In the genomic region with DNA sequence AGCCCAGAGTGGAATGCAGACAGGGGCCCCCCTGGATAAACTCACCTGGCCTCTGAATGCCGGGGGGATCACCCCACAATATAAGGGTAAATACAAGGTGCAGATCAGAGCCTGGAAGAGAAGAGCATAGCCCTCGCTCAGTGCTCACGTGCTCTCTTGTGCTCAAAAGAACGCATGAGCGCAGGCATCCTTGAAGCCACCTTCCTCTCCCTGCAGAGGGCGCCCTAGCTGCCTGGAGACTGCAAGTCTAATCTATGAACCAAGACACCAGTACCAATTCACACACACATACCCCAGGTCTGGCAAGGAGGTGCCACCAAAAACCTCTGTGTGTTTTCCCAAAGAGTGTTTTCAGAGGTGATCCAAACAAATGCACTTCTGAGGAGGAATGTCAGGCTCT, we compare ENCODE assay signal across 10 mouse cellular contexts. TPM values are rescaled to one million over a fixed set of nuclear protein-coding genes. Genes with fewer than 3 reads are reported as not detected.
DNase-seq lines count a peak whose midpoint lies in the region; ATAC-seq lines count a peak whose summit lies in the region.
"Had no signal": no experiment of that assay in that cellular context is flagged by ENCODE, and none has a peak within 500 bp of the region (broad histone marks: within the 10 kb centered on the region; RNA-seq: fewer than 3 reads in every experiment).

No protein-coding gene starts in this region.

- no peak overlapping the region for H3K4me3 ChIP-seq in neural tube, embryonic 15.5 days (replicated peaks)
- H3K4me3 ChIP-seq in neural tube, embryonic 11.5 days (ENCODE audit: low read depth, low read length) = no peak overlapping the region

- DNase-seq in gastrocnemius, postnatal 10 days = peak; percentile 22
- DNase-seq in gastrocnemius, postnatal 4 days (ENCODE audit: low spot score in 2 of 2) = no peak
- peak; percentile 32 for DNase-seq in neural tube, embryonic 10.5 days (ENCODE audit: extremely low spot score, low spot score)
- peak; percentile 48 to 71 for DNase-seq in cerebellum, postnatal 25 days
- DNase-seq in neural tube, embryonic 11.5 days (ENCODE audit: low spot score) = peak; percentile 64
- DNase-seq in left cerebral cortex, adult 18-20 months (ENCODE audit: low spot score in 2 of 2) = no peak
- no peak for DNase-seq in thymus, postnatal 10 days (ENCODE audit: low spot score in 2 of 2)

- no peak overlapping the region for H3K4me2 ChIP-seq in neural tube, embryonic 15.5 days
- H3K4me2 ChIP-seq in neural tube, embryonic 11.5 days (ENCODE audit: low read depth) = no peak overlapping the region

- no peak for ATAC-seq in neural tube, embryonic 15.5 days (ENCODE audit: low FRiP score)
- no peak for ATAC-seq in neural tube, embryonic 11.5 days (ENCODE audit: insufficient read depth, low FRiP score, low TSS enrichment)

- no peaks in the 10 kb centered on the region for H3K4me1 ChIP-seq in neural tube, embryonic 15.5 days
- no peaks in the 10 kb centered on the region for H3K4me1 ChIP-seq in neural tube, embryonic 11.5 days (ENCODE audit: control insufficient read depth, insufficient read depth, low read length)

- no peaks in the 10 kb centered on the region for H3K36me3 ChIP-seq in neural tube, embryonic 15.5 days
- H3K36me3 ChIP-seq in neural tube, embryonic 11.5 days (ENCODE audit: control insufficient read depth, insufficient read depth, low read length) = no peaks in the 10 kb centered on the region

- WGBS in neural tube, embryonic 15.5 days = 24% methylated on average over 6 of the region's 6 CpGs
- 26% methylated on average over 6 of the region's 6 CpGs for WGBS in neural tube, embryonic 11.5 days

- no peak overlapping the region for H3K27ac ChIP-seq in neural tube, embryonic 15.5 days (replicated peaks)
- H3K27ac ChIP-seq in neural tube, embryonic 11.5 days (ENCODE audit: low read depth, low read length) = no peak overlapping the region
- H3K27ac ChIP-seq: macrophage had no signal

- H3K9me3 ChIP-seq in neural tube, embryonic 15.5 days (replicated peaks) = no peaks in the 10 kb centered on the region
- H3K9me3 ChIP-seq in neural tube, embryonic 11.5 days (ENCODE audit: control insufficient read depth, low read length) = no peaks in the 10 kb centered on the region

- H3K9ac ChIP-seq in neural tube, embryonic 15.5 days (replicated peaks) = no peak overlapping the region
- H3K9ac ChIP-seq in neural tube, embryonic 11.5 days (ENCODE audit: low read length) = no peak overlapping the region

- H3K27me3 ChIP-seq in neural tube, embryonic 15.5 days (replicated peaks) = no peaks in the 10 kb centered on the region
- H3K27me3 ChIP-seq in neural tube, embryonic 11.5 days (ENCODE audit: control insufficient read depth, insufficient read depth, low read length) = no peaks in the 10 kb centered on the region

RNA-seq across cellular contexts. Expression of a gene that starts 2.4 kb away (rescaled TPM):
- not detected for total RNA-seq in gastrocnemius, postnatal 10 days (2021)
- not detected for total RNA-seq in gastrocnemius, postnatal 4 days (2021)
- not detected in 2 replicates for polyA plus RNA-seq in neural tube, embryonic 15.5 days (2015; fragmentation: Nextera tagmentation; extraction: Ambion mirVana)
- not detected in 2 replicates for polyA plus RNA-seq in neural tube, embryonic 11.5 days (2014; fragmentation: Nextera tagmentation; extraction: Ambion mirVana)
- total RNA-seq in left cerebral cortex, adult 18-20 months (2021) = not detected
- total RNA-seq: heart, postnatal 36 days had no signal
- polyA plus RNA-seq: macrophage had no signal

RNA-seq across cellular contexts. Expression of a gene that starts 15.1 kb away (rescaled TPM):
- under 1 TPM; 0.36 to 0.38 TPM for total RNA-seq in gastrocnemius, postnatal 10 days (2021)
- not detected for total RNA-seq in gastrocnemius, postnatal 4 days (2021)
- 130 and 150 TPM in 2 replicates for polyA plus RNA-seq in neural tube, embryonic 15.5 days (2015; fragmentation: Nextera tagmentation; extraction: Ambion mirVana)
- polyA plus RNA-seq in neural tube, embryonic 11.5 days (2014; fragmentation: Nextera tagmentation; extraction: Ambion mirVana) = 16.0 and 18.1 TPM in 2 replicates
- total RNA-seq in left cerebral cortex, adult 18-20 months (2021) = 100 to 1,000 TPM; 449 to 474 TPM
- polyA plus RNA-seq: macrophage had no signal

RNA-seq across cellular contexts. Expression of a gene that starts 47.0 kb away (rescaled TPM):
- 1 to 10 TPM; 3.7 to 4.5 TPM for total RNA-seq in gastrocnemius, postnatal 10 days (2021)
- total RNA-seq in gastrocnemius, postnatal 4 days (2021) = 1 to 10 TPM; 4.5 to 6.0 TPM
- 5.9 and 6.6 TPM in 2 replicates for polyA plus RNA-seq in neural tube, embryonic 15.5 days (2015; fragmentation: Nextera tagmentation; extraction: Ambion mirVana)
- 0.29 and 0.97 TPM in 2 replicates for polyA plus RNA-seq in neural tube, embryonic 11.5 days (2014; fragmentation: Nextera tagmentation; extraction: Ambion mirVana)
- total RNA-seq in left cerebral cortex, adult 18-20 months (2021) = 10 to 100 TPM in 1 of 2 experiments, 1 to 10 TPM in 1; 7.9 to 13.6 TPM
- polyA plus RNA-seq: macrophage had no signal

RNA-seq across cellular contexts. Expression of a gene that starts 55.4 kb away (rescaled TPM):
- total RNA-seq in gastrocnemius, postnatal 10 days (2021) = 1 to 10 TPM; 3.2 to 7.4 TPM
- 1 to 10 TPM; 5.0 to 8.1 TPM for total RNA-seq in gastrocnemius, postnatal 4 days (2021)
- 0.82 TPM in 2 replicates for polyA plus RNA-seq in neural tube, embryonic 15.5 days (2015; fragmentation: Nextera tagmentation; extraction: Ambion mirVana)
- 0.35 and 0.41 TPM in 2 replicates for polyA plus RNA-seq in neural tube, embryonic 11.5 days (2014; fragmentation: Nextera tagmentation; extraction: Ambion mirVana)
- total RNA-seq in left cerebral cortex, adult 18-20 months (2021) = 10 to 100 TPM; 12.3 to 14.1 TPM
- total RNA-seq: heart, postnatal 36 days had no signal
- polyA plus RNA-seq: macrophage had no signal

Comparison
In these comparisons a context has a peak if more than half of its experiments do, and no peak if none do; other contexts are left out.
1. DNase-seq: peak in gastrocnemius, postnatal 10 days (single experiment), neural tube, embryonic 10.5 days (single experiment), cerebellum, postnatal 25 days (2 of 2) and neural tube, embryonic 11.5 days (single experiment); none in gastrocnemius, postnatal 4 days (0 of 2), left cerebral cortex, adult 18-20 months (0 of 2) and thymus, postnatal 10 days (0 of 2).
2. RNA of a gene that starts 15.1 kb away (total RNA-seq): 449 to 474 TPM in left cerebral cortex, adult 18-20 months; 0.36 to 0.38 TPM in gastrocnemius, postnatal 10 days and not detected in gastrocnemius, postnatal 4 days; every median in the first group is over 100 times any median in the second.